Mouse (Mus musculus): ENCODE measurements at regions not wholly inside any gene's neighbourhood (a gene's known extent, or its start where the extent isn't known, plus 50 kb on each side); places are given as distances from the start of the nearest gene placed in this dataset.

GRCm38 (mm10) chr8:55754189-55754588 lies 152.6 kb downstream of the Adam29 start:
- intact Hi-C loops (cut with DNase I) = no loop called here
- no peak for DNase-seq (ENCODE audit: extremely low spot score in 1 of 2, low spot score in 2 of 2)

- DNase-seq (ENCODE audit: extremely low spot score in 1 of 2, low spot score in 2 of 2) = no peak
- intact Hi-C loops (cut with DNase I) = no loop called here
These were observed 182.2 kb downstream of the Adam29 start for GRCm38 (mm10) chr8:55724303-55725279.

- intact Hi-C loops (cut with DNase I) = no loop called here
These were observed 215.0 kb downstream of the Adam29 start for GRCm38 (mm10) chr8:55691791-55692190.

GRCm38 (mm10) chr8:55680436-55680835 lies 226.3 kb downstream of the Adam29 start:
- no peak for DNase-seq (ENCODE audit: extremely low spot score in 1 of 2, low spot score in 2 of 2)
- intact Hi-C loops (cut with DNase I) = no loop called here

More at GRCm38 (mm10) chr8:55691791-55692190, 215.0 kb downstream of the Adam29 start:
- no peak for DNase-seq (ENCODE audit: extremely low spot score in 1 of 2, low spot score in 2 of 2)

GRCm38 (mm10) chr8:55638716-55639115 lies 268.0 kb downstream of the Adam29 start:
- no peak for DNase-seq (ENCODE audit: extremely low spot score in 1 of 2, low spot score in 2 of 2)
- intact Hi-C loops (cut with DNase I) = no loop called here

GRCm38 (mm10) chr8:55622399-55622798 lies 284.3 kb downstream of the Adam29 start:
- peak in 1 of 2 experiments; percentile 1 for DNase-seq (ENCODE audit: extremely low spot score in 1 of 2, low spot score in 2 of 2)
- intact Hi-C loops (cut with DNase I) = no loop called here
